Mouse (Mus musculus) midbrain, postnatal 0 days (tissue): ENCODE measurements at regions not wholly inside any gene's neighbourhood (a gene's known extent, or its start where the extent isn't known, plus 50 kb on each side); places are given as distances from the start of the nearest gene placed in this dataset.

Experiments used
- ATAC-seq: fragments of 200-750 bp; cut with Nextera tagmentation; 2 replicates; pipeline ENCODE4 v1.8.0; 2017; ENCODE audit warnings: moderate number of reproducible peaks, mild to moderate bottlenecking, moderate TSS enrichment, moderate library complexity; ENCODE audit not compliant: low FRiP score
- DNase-seq: peaks from one replicate; pipeline ENCODE4 v3.0.0-alpha.2; 2015; ENCODE audit warnings: low spot score
- H3K27ac ChIP-seq: fragments of 300-500 bp; sonication (generic); 2 replicates; pipeline ENCODE4 v1.5.1; 2014; ENCODE audit warnings: low read depth, mild to moderate bottlenecking, low read length, mixed read lengths
- H3K27me3 ChIP-seq: fragments of 300-500 bp; sonication (generic); 2 replicates; pipeline ENCODE4 v1.6.1; 2014; ENCODE audit warnings: low read length, control low read depth, mixed read lengths; ENCODE audit not compliant: insufficient read depth
- H3K36me3 ChIP-seq: fragments of 300-500 bp; sonication (generic); 2 replicates; pipeline ENCODE4 v1.6.1; 2014; ENCODE audit warnings: low read length, control low read depth, mixed read lengths; ENCODE audit not compliant: insufficient read depth
- H3K4me1 ChIP-seq: fragments of 300-500 bp; sonication (generic); 2 replicates; pipeline ENCODE4 v1.6.1; 2014; ENCODE audit warnings: mild to moderate bottlenecking, control low read depth, antibody characterized with exemption, low read length, mixed read lengths; ENCODE audit not compliant: insufficient read depth
- H3K4me2 ChIP-seq: fragments of 300-500 bp; sonication (generic); 2 replicates; pipeline ENCODE4 v1.6.1; 2014; ENCODE audit warnings: low read depth, mild to moderate bottlenecking, low read length, mixed read lengths; ENCODE audit not compliant: poor library complexity, severe bottlenecking
- H3K4me3 ChIP-seq: fragments of 300-500 bp; sonication (generic); 2 replicates; pipeline ENCODE4 v1.5.1; 2014; ENCODE audit warnings: low read depth, mild to moderate bottlenecking, low read length, moderate library complexity
- H3K9ac ChIP-seq: fragments of 300-500 bp; sonication (generic); replicated peaks from 2 replicates; pipeline ENCODE4 v1.6.1; 2014; ENCODE audit warnings: mild to moderate bottlenecking, low read length, moderate library complexity, mixed read lengths; ENCODE audit not compliant: poor library complexity, severe bottlenecking
- H3K9me3 ChIP-seq: fragments of 300-500 bp; sonication (generic); 2 replicates; pipeline ENCODE4 v1.6.1; 2016; ENCODE audit warnings: low read length, control low read depth
- CTCF ChIP-seq: IDR thresholded peaks from 2 replicates; pipeline ENCODE4 v1.5.1; 2016; ENCODE audit warnings: antibody characterized with exemption, mild to moderate bottlenecking
- WGBS: fragments of 180-500 bp; shearing (Covaris S2); extraction: QIAGEN DNeasy Blood & Tissue Kit; methylation state at CpG from one replicate; pipeline ENCODE4 v1.1.7; 2014; 5-methylcytosine and 5-hydroxymethylcytosine counted together

GRCm38 (mm10) chr13:99606606-99606990 lies 90.3 kb upstream of the Map1b start:
- Histone ChIP-seq H3K4me3 (no peak overlapping the region), H3K36me3 (no peaks in the 10 kb centered on the region), H3K27ac (no peak overlapping the region), H3K9me3 (no peaks in the 10 kb centered on the region), H3K4me1 (peaks cover 6% of the 10 kb centered on the region; the same call in 1 of the 2 replicates), H3K27me3 (no peaks in the 10 kb centered on the region), H3K4me2 (no peak overlapping the region), H3K9ac (no peak overlapping the region)
- DNase-seq = no peak
- ATAC-seq = no peak
- TF ChIP-seq CTCF = peak; percentile 40
- WGBS = 53% methylated on average over 1 of the region's 1 CpGs

DNA sequence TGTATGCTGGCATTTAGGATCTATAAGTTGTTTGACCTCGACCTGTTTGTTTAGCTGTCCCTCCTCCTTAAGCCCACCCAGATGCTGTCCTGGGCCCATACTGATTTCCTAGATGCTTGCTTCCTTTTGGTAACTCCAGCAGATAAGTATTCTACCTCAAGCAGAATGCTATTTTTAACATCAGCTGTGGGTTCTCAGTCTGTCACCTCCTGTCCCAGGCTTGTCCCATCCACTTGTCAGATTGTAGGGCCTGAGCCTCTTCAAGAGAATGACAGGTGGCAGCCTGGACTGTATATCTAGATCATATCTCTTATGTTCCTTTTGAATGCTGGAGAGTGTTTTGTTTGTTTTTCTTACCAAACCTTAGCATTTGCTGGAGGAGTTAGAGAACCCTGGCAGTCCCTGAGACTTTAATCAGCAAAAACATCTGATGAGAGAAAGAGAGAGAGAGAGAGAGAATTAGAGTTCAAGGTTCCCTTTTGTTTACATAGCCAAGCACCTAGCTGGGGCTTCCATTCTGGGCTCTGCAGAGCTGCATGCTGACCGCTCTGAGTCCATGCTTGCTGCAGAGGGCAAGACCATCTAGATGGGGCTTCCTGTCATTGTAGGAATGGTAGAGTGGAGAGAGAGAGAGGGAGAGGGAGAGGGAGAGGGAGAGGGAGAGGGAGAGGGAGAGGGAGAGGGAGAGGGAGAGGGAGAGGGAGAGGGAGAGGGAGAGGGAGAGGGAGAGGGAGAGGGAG lies 89.7 kb upstream of the Map1b start:
- Histone ChIP-seq H3K36me3 (no peaks in the 10 kb centered on the region), H3K27ac (no peak overlapping the region), H3K4me3 (no peak overlapping the region), H3K4me1 (peaks cover 6% of the 10 kb centered on the region; the same call in 1 of the 2 replicates), H3K9me3 (no peaks in the 10 kb centered on the region), H3K9ac (no peak overlapping the region), H3K4me2 (no peak overlapping the region), H3K27me3 (no peaks in the 10 kb centered on the region)
- no peak for TF ChIP-seq CTCF
- ATAC-seq = no peak
- whole genome bisulfite sequencing = 76% methylated on average over 2 of the region's 2 CpGs
- DNase-seq = no peak

GRCm38 (mm10) chr13:99597891-99598290 lies 81.6 kb upstream of the Map1b start:
- DNase-seq = peak; percentile 71

GRCm38 (mm10) chr13:99593846-99594813 lies 77.8 kb upstream of the Map1b start:
- no peak overlapping the region for H3K9ac ChIP-seq
- peak; percentile 52 for DNase-seq
- no peaks in the 10 kb centered on the region for H3K27me3 ChIP-seq
- H3K27ac ChIP-seq = no peak overlapping the region
- no peak overlapping the region for H3K4me3 ChIP-seq
- H3K4me1 ChIP-seq = no peaks in the 10 kb centered on the region
- no peaks in the 10 kb centered on the region for H3K36me3 ChIP-seq
- ATAC-seq = no peak; the same call in 1 of the 2 replicates
- no peak for TF ChIP-seq CTCF
- peak overlapping the region; percentile 28; the same call in 1 of the 2 replicates for H3K4me2 ChIP-seq
- 21% methylated on average over 17 of the region's 17 CpGs for WGBS
- H3K9me3 ChIP-seq = no peaks in the 10 kb centered on the region

More at GRCm38 (mm10) chr13:99597891-99598290, 81.6 kb upstream of the Map1b start:
- Histone ChIP-seq H3K9me3 (no peaks in the 10 kb centered on the region), H3K4me3 (no peak overlapping the region), H3K36me3 (no peaks in the 10 kb centered on the region), H3K4me1 (no peaks in the 10 kb centered on the region), H3K4me2 (no peak overlapping the region), H3K9ac (no peak overlapping the region), H3K27ac (no peak overlapping the region), H3K27me3 (no peaks in the 10 kb centered on the region)
- no peak for TF ChIP-seq CTCF
- no peak for ATAC-seq
- 59% methylated on average over 2 of the region's 2 CpGs for WGBS

DNA sequence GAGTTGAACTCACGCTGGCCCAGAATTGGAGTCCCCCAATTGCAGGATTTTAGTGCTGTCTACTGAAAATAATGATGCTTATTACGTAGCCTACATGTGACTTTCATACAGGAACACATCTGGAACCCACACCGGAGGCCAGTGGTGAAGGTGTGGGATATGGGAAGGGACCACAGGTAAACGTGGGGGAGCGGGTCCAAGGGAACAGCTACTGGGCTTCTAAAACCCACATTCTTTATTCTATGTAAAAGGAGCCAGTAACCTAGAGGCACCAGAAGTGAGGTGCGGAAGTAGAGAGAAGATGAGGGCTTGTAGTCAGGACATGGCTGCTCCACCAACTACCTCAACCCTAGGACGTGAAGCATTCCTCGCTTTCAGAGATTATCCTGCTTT lies 76.9 kb upstream of the Map1b start:
- Histone ChIP-seq H3K4me1 (no peaks in the 10 kb centered on the region), H3K27me3 (no peaks in the 10 kb centered on the region), H3K36me3 (no peaks in the 10 kb centered on the region), H3K9me3 (no peaks in the 10 kb centered on the region), H3K4me3 (no peak overlapping the region), H3K9ac (no peak overlapping the region), H3K27ac (no peak overlapping the region), H3K4me2 (no peak overlapping the region)
- no peak for ATAC-seq
- no peak for DNase-seq
- TF ChIP-seq CTCF = no peak
- WGBS = 46% methylated on average over 8 of the region's 8 CpGs
